Mouse (Mus musculus): ENCODE results near the gene Pex14. TPM values are rescaled to one million over a fixed set of nuclear protein-coding genes. Genes with fewer than 3 reads are reported as not detected.
A peak's percentile ranks its signal among the peaks of the same experiment; 100 is the strongest.

The Pex14 gene
- polyA plus RNA-seq, 1 experiment from 2014 or later: 49.8 TPM

- no peaks in the 10 kb centered on the region; the same call in none of the 2 replicates for H3K27me3 ChIP-seq (ENCODE audit: control insufficient read depth, insufficient read depth, low read length)
- H3K27ac ChIP-seq (ENCODE audit: low read length): no peak overlapping the region
- no peak for ATAC-seq (ENCODE audit: insufficient read depth, low FRiP score)
- 59% methylated on average over 15 of the region's 15 CpGs for WGBS
- H3K36me3 ChIP-seq (ENCODE audit: control insufficient read depth, insufficient read depth, low read length): no peaks in the 10 kb centered on the region
- no peak overlapping the region for H3K4me2 ChIP-seq (ENCODE audit: low read depth, low read length)
- H3K4me1 ChIP-seq (ENCODE audit: control insufficient read depth, insufficient read depth, low read length): peaks cover 37% of the 10 kb centered on the region
- no peak overlapping the region for H3K4me3 ChIP-seq (replicated peaks; ENCODE audit: low read length)
- no peaks in the 10 kb centered on the region for H3K9me3 ChIP-seq (replicated peaks; ENCODE audit: control insufficient read depth, low read length)
- H3K9ac ChIP-seq (ENCODE audit: low read length): 0 out of 2 replicates have a peak overlapping the region, but pooled peaks have one; percentile 15
These were observed 180.8 kb downstream of the Pex14 start for GRCm38 (mm10) chr4:148918707-148919447.

GRCm38 (mm10) chr4:148915849-148916248 is 183.8 kb downstream of the Pex14 start:
- Histone ChIP-seq H3K4me2 (ENCODE audit: low read depth, low read length) (no peak overlapping the region), H3K9me3 (replicated peaks; ENCODE audit: control insufficient read depth, low read length) (no peaks in the 10 kb centered on the region), H3K4me3 (replicated peaks; ENCODE audit: low read length) (no peak overlapping the region), H3K27ac (ENCODE audit: low read length) (no peak overlapping the region), H3K9ac (ENCODE audit: low read length) (no peak overlapping the region), H3K4me1 (ENCODE audit: control insufficient read depth, insufficient read depth, low read length) (peaks cover 39% of the 10 kb centered on the region), H3K27me3 (ENCODE audit: control insufficient read depth, insufficient read depth, low read length) (no peaks in the 10 kb centered on the region), H3K36me3 (ENCODE audit: control insufficient read depth, insufficient read depth, low read length) (no peaks in the 10 kb centered on the region)
- no peak for ATAC-seq (ENCODE audit: insufficient read depth, low FRiP score)
- WGBS: 73% methylated on average over 15 of the region's 15 CpGs

- peaks cover 46% of the 10 kb centered on the region for H3K4me1 ChIP-seq (ENCODE audit: control insufficient read depth, insufficient read depth, low read length)
- no peaks in the 10 kb centered on the region for H3K27me3 ChIP-seq (ENCODE audit: control insufficient read depth, insufficient read depth, low read length)
- no peak overlapping the region for H3K4me2 ChIP-seq (ENCODE audit: low read depth, low read length)
- no peaks in the 10 kb centered on the region for H3K36me3 ChIP-seq (ENCODE audit: control insufficient read depth, insufficient read depth, low read length)
- H3K4me3 ChIP-seq (replicated peaks; ENCODE audit: low read length): no peak overlapping the region
- 0 out of 2 replicates have a peak overlapping the region, but pooled peaks have one; percentile 21 for H3K9ac ChIP-seq (ENCODE audit: low read length)
- 48% methylated on average over 10 of the region's 10 CpGs for WGBS
- H3K9me3 ChIP-seq (replicated peaks; ENCODE audit: control insufficient read depth, low read length): no peaks in the 10 kb centered on the region
- H3K27ac ChIP-seq (ENCODE audit: low read length): no peak overlapping the region
- peak; percentile 75; the same call in 1 of the 2 replicates for ATAC-seq (ENCODE audit: insufficient read depth, low FRiP score)
These were observed 184.6 kb downstream of the Pex14 start for GRCm38 (mm10) chr4:148914863-148915622.

GRCm38 (mm10) chr4:148912826-148913590 is 186.7 kb downstream of the Pex14 start:
- Histone ChIP-seq H3K4me2 (ENCODE audit: low read depth, low read length) (0 out of 2 replicates have a peak overlapping the region, but pooled peaks have one; percentile 4), H3K27me3 (ENCODE audit: control insufficient read depth, insufficient read depth, low read length) (no peaks in the 10 kb centered on the region), H3K9me3 (replicated peaks; ENCODE audit: control insufficient read depth, low read length) (no peaks in the 10 kb centered on the region), H3K4me3 (replicated peaks; ENCODE audit: low read length) (no peak overlapping the region), H3K9ac (ENCODE audit: low read length) (peak overlapping the region; percentile 33; the same call in 1 of the 2 replicates), H3K36me3 (ENCODE audit: control insufficient read depth, insufficient read depth, low read length) (no peaks in the 10 kb centered on the region), H3K4me1 (ENCODE audit: control insufficient read depth, insufficient read depth, low read length) (peaks cover 44% of the 10 kb centered on the region), H3K27ac (ENCODE audit: low read length) (peak overlapping the region; percentile 53)
- 45% methylated on average over 8 of the region's 8 CpGs for WGBS
- ATAC-seq (ENCODE audit: insufficient read depth, low FRiP score): no peak

GRCm38 (mm10) chr4:148912134-148912533 is 187.5 kb downstream of the Pex14 start:
- Histone ChIP-seq H3K27ac (ENCODE audit: low read length) (no peak overlapping the region), H3K9ac (ENCODE audit: low read length) (peak overlapping the region; percentile 33; the same call in 1 of the 2 replicates), H3K4me2 (ENCODE audit: low read depth, low read length) (no peak overlapping the region), H3K27me3 (ENCODE audit: control insufficient read depth, insufficient read depth, low read length) (no peaks in the 10 kb centered on the region), H3K4me1 (ENCODE audit: control insufficient read depth, insufficient read depth, low read length) (peaks cover 51% of the 10 kb centered on the region), H3K9me3 (replicated peaks; ENCODE audit: control insufficient read depth, low read length) (no peaks in the 10 kb centered on the region), H3K36me3 (ENCODE audit: control insufficient read depth, insufficient read depth, low read length) (no peaks in the 10 kb centered on the region), H3K4me3 (replicated peaks; ENCODE audit: low read length) (no peak overlapping the region)
- WGBS: 46% methylated on average over 7 of the region's 7 CpGs
- ATAC-seq (ENCODE audit: insufficient read depth, low FRiP score): no peak

Other genes starting within 250 kb of the Pex14 start
- 32.3 and 35.8 TPM in 2 replicates for gene Dffa, start 4.3 kb upstream of the Pex14 start, polyA plus RNA-seq (2015; fragmentation: Nextera tagmentation; extraction: Ambion mirVana)
- gene Cort, start 26.9 kb upstream of the Pex14 start, polyA plus RNA-seq (2015; fragmentation: Nextera tagmentation; extraction: Ambion mirVana): not detected in 2 replicates
- 22.3 and 24.5 TPM in 2 replicates for gene Cenps, start 37.8 kb upstream of the Pex14 start, polyA plus RNA-seq (2015; fragmentation: Nextera tagmentation; extraction: Ambion mirVana)
- 206 and 241 TPM in 2 replicates for gene Pgd, start 66.9 kb upstream of the Pex14 start, polyA plus RNA-seq (2015; fragmentation: Nextera tagmentation; extraction: Ambion mirVana)
- gene Kif1b, start 207.8 kb upstream of the Pex14 start, polyA plus RNA-seq (2015; fragmentation: Nextera tagmentation; extraction: Ambion mirVana): 27.1 and 29.5 TPM in 2 replicates